Mouse (Mus musculus) layer of hippocampus, postnatal 14 days (tissue): ENCODE data around the gene Kcnc3. TPM values are rescaled to one million over a fixed set of nuclear protein-coding genes. Genes with fewer than 3 reads are reported as not detected.

Source experiments
- DNase-seq, 2 experiments: peaks; one replicate each; pipeline ENCODE4 v3.0.0; 2021 to 2022; ENCODE audit warnings: low spot score in 2 of 2, mixed read lengths in 1 of 2
- total RNA-seq, 2 experiments: library from RNA; stranded (reverse); gene quantifications; 2 replicates each; pipeline ENCODE4 v1.2.3; 2021

Gene Kcnc3
- total RNA-seq, 2 experiments from 2014 or later = 146 to 149 TPM

DNA sequence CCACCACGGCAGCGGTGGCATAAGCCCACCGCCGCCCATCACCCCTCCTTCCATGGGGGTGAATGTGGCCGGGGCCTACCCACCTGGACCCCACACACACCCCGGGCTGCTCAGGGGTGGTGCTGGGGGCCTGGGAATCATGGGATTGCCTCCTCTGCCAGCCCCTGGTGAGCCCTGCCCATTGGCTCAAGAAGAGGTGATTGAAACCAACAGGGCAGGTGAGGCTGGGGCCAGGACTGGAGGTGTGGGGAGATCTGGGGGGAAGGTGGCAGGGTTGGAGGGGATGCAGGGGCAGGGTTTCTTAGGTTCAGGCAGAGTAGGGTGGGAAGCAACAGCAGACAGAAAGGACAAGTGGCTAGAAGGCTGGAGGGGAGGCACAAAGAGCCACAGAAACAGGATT is 5.6 kb downstream of the Kcnc3 start:
- DNase-seq = no peak

DNA sequence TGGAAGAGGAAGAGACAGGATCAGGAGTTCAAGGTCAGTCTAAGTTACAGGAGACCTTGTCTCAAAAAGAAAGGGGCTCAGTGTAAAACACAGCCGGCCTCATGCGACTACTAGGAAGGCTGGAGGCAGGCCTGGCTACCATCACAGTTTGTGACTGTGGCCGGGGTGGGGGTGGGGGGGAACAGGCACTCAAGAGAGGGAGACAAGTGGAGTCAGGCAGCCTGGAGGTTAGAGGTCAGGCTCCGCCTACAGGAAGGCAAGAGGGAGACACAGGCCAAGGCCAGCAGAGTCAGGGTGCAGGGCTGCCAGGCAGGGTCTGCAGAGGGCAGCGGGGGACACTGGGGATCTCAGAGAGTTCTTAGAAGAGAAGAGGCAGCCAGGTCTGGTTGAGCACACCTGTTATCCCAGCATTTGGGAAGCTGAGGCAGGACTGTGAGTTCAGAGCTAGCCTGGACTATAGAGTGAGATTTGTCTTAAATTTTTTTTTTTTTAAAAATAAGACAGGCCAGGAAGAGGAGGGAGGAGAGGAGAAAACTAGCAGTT is 6.6 kb downstream of the Kcnc3 start:
- no peak for DNase-seq

DNA sequence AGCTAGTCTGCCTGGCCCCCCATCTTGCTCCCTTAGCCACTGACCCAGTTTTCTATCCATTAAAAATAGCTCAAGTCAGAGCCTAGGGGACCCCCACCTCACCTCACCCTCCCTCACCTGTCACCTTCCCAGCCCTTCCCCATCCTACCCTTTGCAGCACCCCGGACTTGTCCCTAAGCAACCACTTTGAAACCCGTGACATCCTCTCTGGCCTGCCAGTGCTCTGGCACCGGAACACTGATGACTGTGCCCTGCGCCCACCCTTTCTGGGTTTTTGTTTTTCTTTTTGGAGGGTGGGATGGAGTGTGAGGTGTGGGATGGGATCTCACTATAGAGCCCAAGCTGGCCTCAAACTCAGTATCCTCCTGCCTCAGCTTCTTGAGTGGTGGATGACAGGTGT is 7.2 kb downstream of the Kcnc3 start:
- no peak for DNase-seq

DNA sequence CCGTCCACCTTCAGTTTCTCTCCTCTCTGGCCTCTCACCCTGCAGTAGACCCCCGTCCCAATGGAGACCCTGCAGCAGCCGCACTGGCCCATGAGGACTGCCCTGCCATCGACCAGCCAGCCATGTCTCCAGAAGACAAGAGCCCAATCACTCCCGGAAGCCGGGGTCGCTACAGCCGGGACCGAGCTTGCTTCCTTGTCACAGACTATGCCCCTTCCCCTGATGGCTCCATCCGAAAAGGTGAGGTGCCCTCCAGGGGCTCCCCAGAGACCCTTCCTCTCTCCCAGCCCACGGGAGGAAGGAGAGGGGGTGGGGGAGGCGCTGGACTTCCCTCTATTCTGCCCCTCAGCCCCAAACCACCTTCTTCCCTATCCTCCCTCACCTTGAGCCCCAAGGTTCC is 7.9 kb downstream of the Kcnc3 start:
- no peak for DNase-seq

DNA sequence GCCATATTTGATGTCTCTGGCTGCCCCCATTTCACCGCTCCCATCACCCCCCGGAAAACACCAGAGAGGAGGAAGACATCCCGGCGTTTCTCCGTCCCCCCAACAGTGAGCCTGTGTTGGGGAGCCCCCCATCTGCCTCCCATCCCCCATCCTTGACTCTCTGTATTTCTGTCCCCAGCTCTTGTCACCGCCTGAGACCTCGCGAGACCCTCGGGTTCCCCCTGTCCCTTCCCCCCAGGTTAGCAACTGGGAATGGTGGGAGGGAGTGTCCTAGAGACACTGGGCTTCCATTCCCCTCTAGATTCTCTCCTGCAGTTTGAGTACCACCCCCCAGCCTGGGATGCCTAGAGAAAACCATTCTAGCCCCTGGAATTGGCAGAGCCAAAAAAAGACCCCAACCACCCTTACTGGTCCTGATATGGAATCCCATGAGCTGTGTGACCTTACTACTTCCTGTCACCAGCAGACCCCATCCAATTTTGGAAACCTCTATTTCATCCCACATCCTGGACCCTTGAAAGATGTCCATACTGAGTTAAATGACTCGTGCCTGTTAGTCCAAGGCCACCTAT is 10.3 kb downstream of the Kcnc3 start:
- no peak for DNase-seq

DNA sequence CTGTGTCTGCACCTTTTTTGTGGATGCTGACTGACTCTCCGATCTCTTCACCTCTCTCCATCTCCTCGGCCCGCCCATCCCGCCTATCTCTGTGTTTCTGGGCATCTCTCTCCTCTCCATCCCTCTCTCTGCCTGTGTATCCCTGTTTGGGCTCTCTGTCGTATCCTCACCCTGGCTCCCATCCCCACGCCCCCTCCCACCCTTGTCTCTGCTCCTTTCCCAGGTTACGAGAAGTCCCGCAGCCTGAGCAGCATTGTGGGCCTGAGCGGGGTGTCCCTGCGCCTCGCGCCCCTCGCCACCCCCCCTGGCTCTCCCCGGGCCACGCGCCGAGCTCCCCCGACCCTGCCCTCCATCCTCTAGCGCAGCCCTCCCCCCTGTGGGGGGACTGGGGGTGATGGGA is 11.2 kb downstream of the Kcnc3 start:
- DNase-seq = no peak

DNA sequence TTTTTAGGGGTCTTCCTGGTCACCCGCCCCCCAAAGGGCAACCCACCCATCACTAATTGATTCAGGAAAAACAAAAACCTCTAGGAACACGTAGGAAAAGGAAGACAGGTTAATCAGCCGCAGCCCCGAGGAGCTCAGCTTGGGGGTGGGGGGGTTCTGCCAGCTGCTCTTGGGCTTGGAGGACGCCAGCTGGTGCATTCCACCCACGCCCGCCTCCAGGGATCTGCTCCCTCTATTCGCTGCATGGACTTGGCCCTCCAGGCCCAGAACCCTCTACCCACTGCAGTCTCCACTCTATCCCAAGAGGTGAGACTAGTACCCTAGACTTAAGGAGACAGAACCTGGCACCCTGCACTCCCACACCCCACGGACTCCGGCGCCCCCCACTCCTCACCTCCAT is 12.0 kb downstream of the Kcnc3 start:
- DNase-seq = peak; percentile 76 to 86

DNA sequence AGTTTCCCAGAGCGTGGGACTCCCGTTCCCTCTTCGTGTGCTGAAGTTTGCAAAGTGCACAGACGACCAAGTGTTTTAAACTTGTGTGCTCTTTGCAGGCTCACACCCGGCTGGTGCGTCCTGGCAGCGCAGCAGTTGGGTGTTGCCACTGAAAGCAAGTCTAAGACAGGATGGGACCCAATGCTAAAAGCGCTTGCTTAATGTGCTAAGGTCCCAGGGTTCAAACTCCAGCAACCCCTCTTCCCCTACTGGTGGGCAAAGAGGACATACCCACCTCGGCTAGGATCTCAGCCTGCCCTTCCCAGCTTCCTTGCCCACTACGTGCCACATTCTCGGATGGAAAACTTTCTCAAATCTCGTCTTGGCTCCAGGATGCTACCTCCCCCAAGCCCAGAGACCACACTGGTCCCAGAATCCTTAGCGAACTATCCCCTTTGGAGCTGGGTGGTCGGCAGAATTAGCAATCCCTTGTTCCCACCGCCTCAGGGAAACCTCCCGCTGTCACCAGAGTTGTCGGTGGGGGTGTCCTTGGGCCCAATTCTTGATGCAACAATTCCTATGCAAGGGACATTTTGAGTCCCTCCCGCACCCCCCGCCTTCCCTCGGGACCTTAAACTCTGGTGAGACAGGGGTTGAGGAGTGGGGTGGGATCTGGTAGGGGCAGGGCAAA is 12.9 kb downstream of the Kcnc3 start:
- DNase-seq = no peak

DNA sequence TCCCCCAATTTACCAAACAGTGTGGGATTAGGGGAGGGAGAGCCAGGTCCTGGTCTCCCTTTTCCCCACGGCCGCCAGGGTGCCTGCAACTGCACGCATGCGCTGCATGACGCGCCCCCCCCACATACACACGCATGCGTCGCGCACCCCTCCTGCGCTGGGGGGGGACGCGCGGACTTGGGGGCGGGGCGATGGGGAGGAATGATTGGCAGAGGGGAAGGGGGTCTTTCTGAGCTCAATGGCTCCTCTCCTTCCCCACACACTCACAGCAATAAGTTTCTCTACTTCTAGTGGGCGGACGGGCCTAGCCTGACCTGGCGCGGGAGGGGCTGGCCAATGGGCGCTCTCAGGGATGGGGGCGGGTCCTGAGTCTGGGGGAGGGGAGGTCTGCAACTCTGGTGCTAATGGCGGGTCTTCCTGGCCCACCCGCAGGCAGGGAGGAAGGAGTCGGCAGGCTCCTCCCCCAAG is 13.7 kb downstream of the Kcnc3 start:
- DNase-seq = peak; percentile 61 to 70

DNA sequence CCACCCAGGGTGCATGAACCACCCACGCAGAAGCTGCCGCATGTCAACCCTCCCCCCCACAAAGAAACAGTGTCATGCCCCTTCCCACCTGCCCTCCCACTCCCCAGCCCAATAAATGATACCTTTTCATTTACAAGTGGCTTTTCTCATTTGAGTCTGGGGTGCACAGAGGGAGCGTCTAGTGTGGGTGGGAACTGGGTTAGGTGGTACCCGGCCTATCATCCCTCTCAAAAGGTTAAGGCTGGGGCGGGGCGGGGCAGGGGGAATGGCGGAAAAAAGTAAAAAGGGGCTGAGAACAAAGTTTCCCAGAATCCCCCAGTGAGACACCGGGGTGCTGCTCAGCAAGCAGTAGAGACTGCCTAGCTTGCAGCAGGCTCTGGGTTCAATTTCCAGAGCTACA is 14.2 kb downstream of the Kcnc3 start:
- DNase-seq = no peak

DNA sequence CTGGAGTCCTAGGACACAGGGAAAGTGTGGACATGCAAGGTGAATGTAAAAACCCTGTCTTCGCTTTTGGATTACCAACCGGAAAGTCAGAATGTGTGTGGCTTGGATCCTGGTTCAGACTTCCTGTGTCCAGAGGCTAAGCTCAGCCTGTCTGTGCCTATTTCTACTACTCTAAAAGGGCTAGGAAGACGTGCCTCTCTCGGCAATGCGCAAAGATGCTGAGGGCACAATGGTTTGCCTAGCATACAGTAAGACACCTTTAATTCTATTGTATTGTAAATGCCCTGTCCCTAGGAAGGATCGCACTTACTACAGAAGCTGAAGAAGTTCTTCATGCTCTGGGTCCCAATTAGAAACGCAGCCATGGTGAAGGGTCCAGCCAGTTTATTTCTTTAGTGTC is 15.0 kb downstream of the Kcnc3 start:
- no peak for DNase-seq

DNA sequence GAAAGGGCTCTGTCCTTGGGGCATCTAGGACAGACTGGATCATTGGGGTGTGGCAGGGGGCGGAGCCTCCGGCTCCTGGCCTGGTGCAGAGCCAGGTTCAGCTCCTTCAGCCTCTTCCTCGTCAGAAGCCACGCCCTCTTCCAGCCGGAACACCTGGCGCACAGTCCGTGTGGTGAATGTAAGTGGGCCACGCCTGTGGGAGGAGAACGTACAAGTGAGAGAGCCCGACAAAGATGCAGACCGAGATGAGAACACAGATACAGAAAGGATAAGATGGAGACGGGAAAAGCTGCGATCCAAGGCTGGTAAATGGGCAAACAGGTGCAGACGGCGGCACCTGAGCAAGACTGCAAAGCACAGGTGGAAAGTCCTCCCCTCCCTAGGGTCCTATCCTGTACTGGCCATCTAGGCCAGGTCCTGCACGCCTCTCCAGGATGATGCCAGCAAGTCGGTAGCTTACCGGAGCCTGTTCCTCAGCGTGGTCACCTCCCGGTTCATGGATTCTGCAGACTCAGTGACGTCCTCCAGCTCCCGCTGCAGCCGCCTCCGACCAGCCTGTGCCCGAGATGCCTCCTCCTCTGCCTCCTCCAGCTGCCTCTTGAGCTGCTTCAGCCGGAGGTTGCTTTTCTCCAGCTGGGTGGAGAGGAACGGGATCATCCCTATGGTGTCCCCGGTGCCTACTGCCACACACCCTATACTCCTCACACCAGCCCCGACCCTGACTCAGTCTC is 15.9 kb downstream of the Kcnc3 start:
- no peak for DNase-seq

DNA sequence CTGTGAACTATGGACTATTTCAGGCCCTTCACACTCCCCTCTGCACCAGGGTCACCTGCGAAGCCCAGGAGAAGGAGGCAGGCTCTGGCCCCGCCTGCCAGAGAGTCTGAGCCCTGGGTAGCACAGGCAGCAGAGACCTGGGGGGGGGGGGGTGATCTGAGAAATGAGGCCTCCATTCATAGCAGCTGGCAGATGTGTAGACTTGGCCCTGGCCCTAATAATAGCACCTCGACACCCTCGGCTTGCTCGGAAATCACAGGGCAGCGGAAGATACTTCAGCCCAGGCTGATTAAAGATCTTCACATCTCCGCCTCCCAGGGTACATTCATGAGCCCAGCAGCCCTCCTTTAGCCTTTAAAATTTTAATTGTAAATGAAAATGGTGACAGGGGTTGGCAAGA is 21.7 kb downstream of the Kcnc3 start:
- no peak for DNase-seq

DNA sequence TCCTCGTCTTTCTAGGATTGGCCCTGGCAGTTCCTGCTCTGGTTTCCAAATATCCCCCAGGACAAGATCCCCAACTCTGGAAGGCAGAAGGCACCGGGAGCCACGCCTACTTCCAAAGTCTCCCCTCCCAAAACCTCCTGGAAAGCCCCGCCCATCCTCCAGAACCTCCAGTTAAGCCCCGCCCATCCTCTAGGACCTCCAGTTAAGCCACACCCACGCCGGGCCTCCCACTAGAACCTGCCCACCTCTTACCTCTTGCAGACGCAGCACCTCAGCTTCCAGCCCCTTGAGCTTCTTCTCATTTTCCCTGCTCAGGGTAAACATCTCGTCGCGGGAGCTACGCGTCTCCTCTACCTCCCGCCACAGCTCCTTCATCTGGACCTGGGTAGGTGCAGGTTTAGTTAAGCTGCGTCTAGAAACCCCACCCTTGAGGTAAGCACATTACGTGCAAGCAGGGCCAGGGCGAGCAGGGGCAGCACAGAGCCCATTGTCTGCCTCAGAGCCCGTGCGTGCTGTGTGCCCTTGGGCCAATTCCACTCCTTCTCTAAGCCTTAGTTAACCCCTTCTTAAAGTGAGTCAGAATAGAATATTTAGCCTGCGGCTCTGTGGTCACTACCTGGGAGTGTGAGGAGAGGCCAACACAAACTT is 23.7 kb downstream of the Kcnc3 start:
- no peak for DNase-seq

DNA sequence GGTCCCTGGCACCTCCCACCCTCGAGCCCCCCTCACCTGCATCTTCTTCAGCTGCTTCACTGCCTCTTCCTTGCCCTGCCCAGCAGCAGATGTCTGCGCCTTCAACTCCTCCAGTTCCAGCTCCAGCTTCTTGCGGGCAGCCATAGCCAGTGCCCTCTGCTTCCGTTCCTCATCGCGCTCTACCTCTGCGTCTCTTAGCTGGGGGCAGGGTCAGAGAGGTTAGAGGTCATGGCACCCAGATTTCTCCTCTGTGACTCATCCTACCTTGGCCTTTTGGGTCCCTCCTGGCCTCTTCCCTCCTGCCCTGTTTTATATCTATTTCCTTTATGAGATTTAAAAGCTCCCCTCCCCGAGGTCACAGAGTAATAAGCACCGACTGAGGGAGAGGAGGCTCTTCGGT is 24.8 kb downstream of the Kcnc3 start:
- DNase-seq = no peak

DNA sequence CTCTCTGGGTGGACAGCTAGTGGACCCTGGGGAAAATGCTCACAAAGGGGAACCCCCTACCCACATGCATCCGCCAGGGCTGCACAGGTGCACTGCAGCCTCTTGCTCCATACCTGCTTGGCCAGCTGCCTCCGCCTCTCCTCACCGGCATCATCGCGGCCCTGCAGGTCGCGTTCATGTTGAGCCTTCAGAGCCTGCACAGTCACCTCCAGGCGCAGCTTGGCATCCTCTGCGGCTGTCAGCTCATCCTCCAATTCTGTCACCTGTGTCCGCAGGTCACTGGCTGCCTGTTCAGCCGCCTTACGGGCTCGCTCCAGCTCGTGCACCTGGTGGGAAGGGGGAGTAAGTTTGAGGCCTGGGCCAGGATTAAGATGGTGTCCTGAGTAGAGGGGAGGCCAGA is 25.5 kb downstream of the Kcnc3 start:
- no peak for DNase-seq

DNA sequence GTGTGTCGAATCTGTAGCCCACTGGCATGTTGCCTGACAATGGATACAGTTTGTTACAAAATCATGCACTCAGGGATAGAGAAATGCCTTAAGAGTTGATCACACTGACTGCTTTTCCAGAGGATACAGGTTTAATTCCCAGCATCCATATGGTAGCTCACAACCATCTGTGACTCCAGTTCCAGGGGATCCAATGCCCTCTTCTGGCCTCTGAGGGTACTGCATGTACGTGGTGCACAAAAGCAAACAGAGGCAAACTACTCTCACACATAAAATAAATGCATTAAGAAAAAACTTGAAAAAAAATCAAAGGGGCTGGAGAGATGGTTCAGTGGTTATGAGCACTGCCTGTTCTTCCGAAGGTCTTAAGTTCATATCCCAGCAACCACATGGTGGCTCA is 26.6 kb downstream of the Kcnc3 start:
- no peak for DNase-seq

DNA sequence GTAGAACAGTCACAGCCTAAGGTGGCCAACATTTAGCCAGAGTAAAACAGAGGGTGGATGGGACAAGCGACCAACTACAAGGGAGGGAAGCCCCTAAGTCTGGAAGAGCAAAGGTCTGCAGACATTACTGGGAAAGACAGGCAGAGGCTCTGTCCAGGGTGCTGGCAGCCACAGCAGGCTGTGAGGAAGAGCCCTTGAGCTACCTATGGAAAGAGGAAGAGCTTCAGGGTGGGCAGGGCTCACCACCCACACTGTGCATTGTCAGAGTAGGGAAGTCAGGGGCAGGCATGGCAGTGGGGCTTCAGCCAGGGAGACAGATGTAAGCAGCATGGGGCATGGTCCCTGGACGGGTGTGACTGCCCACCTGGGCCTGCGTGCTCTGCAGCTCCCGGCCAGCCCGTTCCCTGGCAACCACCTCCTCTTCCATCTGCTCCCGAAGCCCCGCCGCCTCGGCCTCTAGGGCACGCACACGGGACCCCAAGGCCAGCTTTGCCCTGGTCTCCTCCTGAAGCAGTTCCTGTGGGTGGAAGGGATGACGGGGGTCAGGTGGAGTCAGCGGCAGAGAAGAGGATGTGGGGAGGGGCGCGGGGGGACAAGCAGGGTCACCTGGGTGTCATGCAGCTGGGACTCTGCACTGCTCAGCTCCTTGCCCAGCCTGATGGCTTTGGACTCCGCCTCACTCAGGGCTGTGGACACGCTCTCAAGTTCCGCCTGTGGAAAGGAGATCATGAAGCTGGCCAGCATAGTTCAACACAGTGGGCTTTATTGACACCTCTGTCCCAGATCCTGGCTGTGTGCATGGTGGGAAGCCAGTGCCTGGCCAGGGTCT is 33.5 kb downstream of the Kcnc3 start:
- no peak for DNase-seq

DNA sequence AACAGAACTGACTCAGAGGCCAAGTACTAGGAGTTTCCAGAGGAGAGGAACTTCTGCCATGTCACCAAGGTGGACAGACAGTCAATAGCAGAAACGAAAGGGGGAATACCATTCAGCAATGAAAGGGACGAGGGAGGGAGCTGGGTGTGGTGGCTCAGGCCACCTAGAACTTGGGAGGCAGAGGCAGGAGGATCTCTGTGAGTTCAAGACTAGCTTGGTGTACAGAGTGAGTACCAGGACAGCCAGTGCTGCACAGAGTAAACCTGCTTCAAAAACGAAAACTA is 34.0 kb downstream of the Kcnc3 start:
- DNase-seq = no peak

DNA sequence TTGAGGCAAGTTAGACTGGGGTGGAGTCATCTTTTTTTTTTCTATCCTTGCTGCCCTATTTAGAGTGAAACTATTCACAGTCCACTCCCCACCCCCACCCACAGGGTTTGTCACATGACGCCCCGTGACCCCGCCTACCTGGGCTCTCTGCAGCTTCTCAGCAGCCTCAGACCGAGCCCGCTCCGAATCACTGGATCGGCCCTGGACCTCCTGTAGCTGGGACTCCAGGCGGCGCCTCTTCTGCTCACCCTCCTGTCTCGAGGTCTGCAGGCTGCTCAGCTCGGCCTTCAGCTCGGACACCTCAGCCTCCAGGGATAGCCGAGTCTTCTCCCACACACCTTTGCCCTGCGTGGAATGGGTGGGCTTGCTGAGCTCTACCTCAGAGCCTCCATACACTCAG is 34.4 kb downstream of the Kcnc3 start:
- no peak for DNase-seq
